Mouse (Mus musculus): ENCODE results near the gene Lypd8.
"Not testable (repeated sequence)": the region's sequence is repeated elsewhere in the genome, so short reads cannot be mapped to it uniquely, and the experiment has no call there.

Gene Lypd8

GRCm38 (mm10) chr11:58378763-58379278 is at the start of gene Lypd8:
TSS of gene Lypd8 (plus strand) at chr11:58379043.
- DNase-seq (ENCODE audit: low read depth, low spot score): no peak

- no peak for DNase-seq (ENCODE audit: low read depth, low spot score)
Observed at GRCm38 (mm10) chr11:58329906-58330275, 49.0 kb upstream of the Lypd8 start.

GRCm38 (mm10) chr11:58330276-58331148 is 48.3 kb upstream of the Lypd8 start, which contains the start of the genes Zfp672 and Sh3bp5l:
TSS of gene Zfp672 (minus strand) at chr11:58330339.
TSS of gene Sh3bp5l (plus strand) at chr11:58330724.
- peak; percentile 94 for DNase-seq (ENCODE audit: low read depth, low spot score)

GRCm38 (mm10) chr11:58331149-58331495 is 47.7 kb upstream of the Lypd8 start:
- DNase-seq (ENCODE audit: low read depth, low spot score): no peak

- DNase-seq (ENCODE audit: low read depth, low spot score): no peak
Observed at GRCm38 (mm10) chr11:58331546-58331945, 47.3 kb upstream of the Lypd8 start.

GRCm38 (mm10) chr11:58334746-58335145 is 44.1 kb upstream of the Lypd8 start:
- DNase-seq (ENCODE audit: low read depth, low spot score): no peak

GRCm38 (mm10) chr11:58346745-58347144 is 32.1 kb upstream of the Lypd8 start:
- no peak for DNase-seq (ENCODE audit: low read depth, low spot score)

GRCm38 (mm10) chr11:58350628-58351027 is 28.2 kb upstream of the Lypd8 start:
- peak; percentile 42 for DNase-seq (ENCODE audit: low read depth, low spot score)

- DNase-seq (ENCODE audit: low read depth, low spot score): no peak
Observed at GRCm38 (mm10) chr11:58351179-58351578, 27.7 kb upstream of the Lypd8 start.

GRCm38 (mm10) chr11:58352681-58353548 is 25.9 kb upstream of the Lypd8 start:
- DNase-seq (ENCODE audit: low read depth, low spot score): peak; percentile 28

GRCm38 (mm10) chr11:58353709-58354108 is 25.1 kb upstream of the Lypd8 start:
- no peak for DNase-seq (ENCODE audit: low read depth, low spot score)

GRCm38 (mm10) chr11:58354476-58354875 is 24.4 kb upstream of the Lypd8 start:
- DNase-seq (ENCODE audit: low read depth, low spot score): no peak

GRCm38 (mm10) chr11:58354927-58355326 is 23.9 kb upstream of the Lypd8 start:
- no peak for DNase-seq (ENCODE audit: low read depth, low spot score)

- DNase-seq (ENCODE audit: low read depth, low spot score): no peak
Observed at GRCm38 (mm10) chr11:58357042-58357441, 21.8 kb upstream of the Lypd8 start.

- DNase-seq (ENCODE audit: low read depth, low spot score): no peak
Observed at GRCm38 (mm10) chr11:58357844-58358534, 20.9 kb upstream of the Lypd8 start.

GRCm38 (mm10) chr11:58362562-58362961 is 16.3 kb upstream of the Lypd8 start:
- not testable (repeated sequence) for DNase-seq (ENCODE audit: low read depth, low spot score)

GRCm38 (mm10) chr11:58364454-58364853 is 14.4 kb upstream of the Lypd8 start:
- no peak for DNase-seq (ENCODE audit: low read depth, low spot score)

- not testable (repeated sequence) for DNase-seq (ENCODE audit: low read depth, low spot score)
Observed at GRCm38 (mm10) chr11:58366191-58366590, 12.7 kb upstream of the Lypd8 start.

GRCm38 (mm10) chr11:58377273-58377672 is 1.6 kb upstream of the Lypd8 start:
- no peak for DNase-seq (ENCODE audit: low read depth, low spot score)

- DNase-seq (ENCODE audit: low read depth, low spot score): no peak
Observed at GRCm38 (mm10) chr11:58377686-58378085, 1.2 kb upstream of the Lypd8 start.

- DNase-seq (ENCODE audit: low read depth, low spot score): no peak
Observed at GRCm38 (mm10) chr11:58379516-58379915, 673 bp downstream of the Lypd8 start.

- DNase-seq (ENCODE audit: low read depth, low spot score): no peak
Observed at GRCm38 (mm10) chr11:58382471-58382870, 3.6 kb downstream of the Lypd8 start.

Measured in CD4-positive, CD25-positive, alpha-beta regulatory T cell, adult 2 months (primary cell).